In the genomic region with DNA sequence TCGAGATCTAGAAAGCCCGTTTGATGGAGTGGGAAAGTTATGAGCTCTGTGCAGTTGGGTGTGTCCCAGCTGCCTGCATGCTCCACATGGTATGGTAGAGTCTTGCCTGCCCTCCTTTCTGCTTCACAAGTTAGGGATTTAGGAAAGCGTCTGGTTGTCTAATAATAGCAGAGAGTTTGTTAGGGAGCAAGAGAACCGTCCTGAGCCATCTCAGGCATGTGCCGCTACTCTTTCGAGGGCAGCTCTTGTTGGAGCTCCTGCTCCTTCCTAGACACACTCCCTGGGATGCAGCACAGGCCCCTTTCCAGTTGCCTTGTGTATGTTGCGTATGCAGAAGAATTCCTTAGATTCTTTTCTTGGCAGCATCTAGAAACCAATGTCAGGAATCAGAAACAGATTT, we compare ENCODE assay signal across 12 mouse cellular contexts.
DNase-seq lines count a peak whose midpoint lies in the region; ATAC-seq and TF ChIP-seq lines count a peak whose summit lies in the region.
"Had no signal": no experiment of that assay in that cellular context is flagged by ENCODE, and none has a peak within 500 bp of the region (broad histone marks: within the 10 kb centered on the region; RNA-seq: fewer than 3 reads in every experiment).

No protein-coding gene starts in this region.

- H3K4me2 ChIP-seq in heart, embryonic 14.5 days (ENCODE audit: low read length): peak overlapping the region; percentile 44
- H3K4me2 ChIP-seq in lung, embryonic 14.5 days: no peak overlapping the region
- 0 out of 2 replicates have a peak overlapping the region, but pooled peaks have one; percentile 8 for H3K4me2 ChIP-seq in stomach, postnatal 0 days (replicated peaks; ENCODE audit: low read depth)

- H3K36me3 ChIP-seq in heart, embryonic 14.5 days (ENCODE audit: control insufficient read depth, insufficient read depth, low read length): no peaks in the 10 kb centered on the region
- no peaks in the 10 kb centered on the region for H3K36me3 ChIP-seq in lung, embryonic 14.5 days (ENCODE audit: insufficient read depth)
- no peaks in the 10 kb centered on the region for H3K36me3 ChIP-seq in stomach, postnatal 0 days (ENCODE audit: control insufficient read depth, insufficient read depth, low read length)
- H3K36me3 ChIP-seq: midbrain, embryonic 10.5 days had no signal

- no peaks in the 10 kb centered on the region for H3K27me3 ChIP-seq in heart, embryonic 14.5 days (ENCODE audit: control insufficient read depth, insufficient read depth, low read length)
- H3K27me3 ChIP-seq in lung, embryonic 14.5 days (ENCODE audit: insufficient read depth, low read length): no peaks in the 10 kb centered on the region
- no peaks in the 10 kb centered on the region for H3K27me3 ChIP-seq in stomach, postnatal 0 days (ENCODE audit: control insufficient read depth, insufficient read depth, low read length)
- H3K27me3 ChIP-seq: CH12.LX had no signal

- TF ChIP-seq EP300 in stomach, postnatal 0 days (optimal IDR thresholded peaks at IDR 0.05): peak; percentile 64

- DNase-seq in heart, adult 8-10 months (ENCODE audit: low spot score): no peak
- peak; percentile 52 for DNase-seq in lung, embryonic 14.5 days
- DNase-seq in lung, postnatal 4 days: no peak
- DNase-seq in stomach, postnatal 0 days (ENCODE audit: low spot score): no peak
- no peak for DNase-seq in cerebellum, adult 11 months
- DNase-seq: cerebellum, postnatal 25 days had no signal

- TF ChIP-seq POLR2A in embryonic fibroblast, embryonic 13.5 days (IDR thresholded peaks at IDR 0.05; ENCODE audit: low read depth, low read length): no peak; the same call in 1 of the 2 replicates

- no peak for ATAC-seq in heart, embryonic 14.5 days (ENCODE audit: insufficient number of reproducible peaks, insufficient read depth, low FRiP score, low read depth)
- ATAC-seq in lung, embryonic 14.5 days (ENCODE audit: insufficient read depth): peak; percentile 45; the same call in 1 of the 2 replicates
- ATAC-seq in stomach, postnatal 0 days (ENCODE audit: low FRiP score, low TSS enrichment): peak; percentile 53; the same call in 1 of the 2 replicates
- ATAC-seq: hindbrain, embryonic 16.5 days had no signal

- 14% methylated on average over 7 of the region's 7 CpGs for WGBS in heart, embryonic 14.5 days
- 26% methylated on average over 7 of the region's 7 CpGs for WGBS in lung, embryonic 14.5 days
- WGBS in stomach, postnatal 0 days: 26% methylated on average over 7 of the region's 7 CpGs

- H3K4me3 ChIP-seq in heart, embryonic 14.5 days (ENCODE audit: control insufficient read depth in 1 of 2, insufficient read depth in 1 of 2, low read depth in 1 of 2, low read length in 2 of 2): no peak overlapping the region
- H3K4me3 ChIP-seq in lung, embryonic 14.5 days (ENCODE audit: low read depth, low read length): no peak overlapping the region
- no peak overlapping the region for H3K4me3 ChIP-seq in embryonic fibroblast, embryonic 13.5 days (ENCODE audit: insufficient read depth, low read length)
- no peak overlapping the region for H3K4me3 ChIP-seq in stomach, postnatal 0 days (ENCODE audit: low read depth, low read length)
- H3K4me3 ChIP-seq: midbrain, embryonic 10.5 days had no signal

- peaks cover 16 to 58% of the 10 kb centered on the region in 2 experiments for H3K4me1 ChIP-seq in heart, embryonic 14.5 days (ENCODE audit: control insufficient read depth in 2 of 2, insufficient read depth in 2 of 2, low read length in 2 of 2)
- peaks cover 8% of the 10 kb centered on the region; the same call in 1 of the 2 replicates for H3K4me1 ChIP-seq in lung, embryonic 14.5 days (ENCODE audit: insufficient read depth)
- peaks cover 26% of the 10 kb centered on the region for H3K4me1 ChIP-seq in embryonic fibroblast, embryonic 13.5 days (ENCODE audit: control insufficient read depth, insufficient read depth, low read length)
- peaks cover 7% of the 10 kb centered on the region; the same call in 1 of the 2 replicates for H3K4me1 ChIP-seq in stomach, postnatal 0 days (replicated peaks; ENCODE audit: control insufficient read depth, insufficient read depth)

- H3K27ac ChIP-seq in heart, embryonic 14.5 days (replicated peaks in 1 of 2; ENCODE audit: control insufficient read depth in 1 of 2, insufficient read depth in 1 of 2, low read depth in 2 of 2, low read length in 2 of 2): peak overlapping the region; percentile 35 to 81
- H3K27ac ChIP-seq in lung, embryonic 14.5 days (ENCODE audit: low read depth): peak overlapping the region; percentile 54; the same call in 1 of the 2 replicates
- H3K27ac ChIP-seq in embryonic fibroblast, embryonic 13.5 days (ENCODE audit: insufficient read depth, low read length): peak overlapping the region; percentile 74
- peak overlapping the region; percentile 72 for H3K27ac ChIP-seq in stomach, postnatal 0 days (replicated peaks)
- H3K27ac ChIP-seq: liver, embryonic 14.5 days; midbrain, embryonic 10.5 days had no signal

- H3K9ac ChIP-seq in heart, embryonic 14.5 days (ENCODE audit: low read length): peak overlapping the region; percentile 52; the same call in 1 of the 2 replicates
- H3K9ac ChIP-seq in lung, embryonic 14.5 days: no peak overlapping the region
- no peak overlapping the region for H3K9ac ChIP-seq in stomach, postnatal 0 days (ENCODE audit: low read length)
- H3K9ac ChIP-seq: liver, embryonic 14.5 days had no signal

- H3K9me3 ChIP-seq in heart, embryonic 14.5 days (ENCODE audit: control insufficient read depth, low read length): no peaks in the 10 kb centered on the region
- H3K9me3 ChIP-seq in lung, embryonic 14.5 days (ENCODE audit: low read depth, low read length): no peaks in the 10 kb centered on the region
- no peaks in the 10 kb centered on the region for H3K9me3 ChIP-seq in stomach, postnatal 0 days (ENCODE audit: control insufficient read depth, low read length)
- H3K9me3 ChIP-seq: midbrain, embryonic 10.5 days had no signal

- TF ChIP-seq CTCF in lung, embryonic 14.5 days (IDR thresholded peaks at IDR 0.05; ENCODE audit: low read depth): no peak
- TF ChIP-seq CTCF in embryonic fibroblast, embryonic 13.5 days (IDR thresholded peaks at IDR 0.05; ENCODE audit: borderline replicate concordance, insufficient read depth, low read length): no peak
- TF ChIP-seq CTCF in stomach, postnatal 0 days (IDR thresholded peaks at IDR 0.05; ENCODE audit: low read depth): no peak
